Mouse (Mus musculus): ENCODE measurements around the gene Tcfl5.

- TF ChIP-seq MAFK (IDR thresholded peaks at IDR 0.05; ENCODE audit: insufficient read depth, low read depth, low read length): no peak
- TF ChIP-seq ZC3H11A (IDR thresholded peaks at IDR 0.05; ENCODE audit: borderline replicate concordance, low read depth, low read length): no peak
- no peak for TF ChIP-seq CHD2 (IDR thresholded peaks at IDR 0.05; ENCODE audit: low read depth, low read length)
- no peak for TF ChIP-seq HCFC1 (IDR thresholded peaks at IDR 0.05; ENCODE audit: borderline replicate concordance, insufficient read depth, low read length)
Measured at GRCm38 (mm10) chr2:180676706-180677105, 34.2 kb upstream of the Tcfl5 start.
